9 mouse cellular contexts compared by ENCODE assay signal in the genomic region with DNA sequence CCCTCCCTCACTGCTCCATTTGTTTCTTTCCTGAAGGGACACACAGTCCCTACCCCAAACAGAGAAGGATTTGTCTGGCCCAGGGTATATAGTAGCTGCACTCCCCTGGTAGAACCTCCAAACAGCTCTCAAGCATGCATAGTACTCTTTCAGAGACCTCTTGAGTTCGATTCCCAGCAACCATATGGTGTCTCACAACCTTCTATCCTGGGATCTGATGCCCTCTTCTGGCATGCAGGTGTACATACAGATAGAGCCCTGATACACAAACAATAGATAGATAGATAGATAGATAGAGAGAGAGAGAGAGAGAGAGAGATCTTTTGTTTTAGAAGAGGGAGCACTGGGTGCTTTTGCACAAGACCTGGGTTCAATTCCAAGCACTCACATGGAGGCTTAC.
DNase-seq lines count a peak whose midpoint lies in the region; ATAC-seq and TF ChIP-seq lines count a peak whose summit lies in the region.
"Had no signal": no experiment of that assay in that cellular context is flagged by ENCODE, and none has a peak within 500 bp of the region (broad histone marks: within the 10 kb centered on the region; RNA-seq: fewer than 3 reads in every experiment).

No protein-coding gene starts in this region.

- no peak overlapping the region for H3K9ac ChIP-seq in heart, postnatal 0 days (replicated peaks; ENCODE audit: low read depth, low read length)

- no peak overlapping the region for H3K4me2 ChIP-seq in heart, postnatal 0 days (ENCODE audit: low read depth, low read length)

- H3K4me3 ChIP-seq in heart, postnatal 0 days (ENCODE audit: low read depth, low read length), result no peak overlapping the region
- H3K4me3 ChIP-seq in E14TG2a.4 (replicated peaks; ENCODE audit: low read length), result no peak overlapping the region
- no peak overlapping the region for H3K4me3 ChIP-seq in cortical plate, adult 2 months (ENCODE audit: insufficient read depth, low read length)

- no peaks in the 10 kb centered on the region for H3K27me3 ChIP-seq in heart, postnatal 0 days (ENCODE audit: control insufficient read depth, insufficient read depth, low read length)
- no peaks in the 10 kb centered on the region for H3K27me3 ChIP-seq in E14TG2a.4 (ENCODE audit: insufficient read depth, low read length)
- H3K27me3 ChIP-seq: CH12.LX had no signal

- H3K4me1 ChIP-seq in heart, postnatal 0 days (ENCODE audit: control insufficient read depth, insufficient read depth), result peaks cover 19% of the 10 kb centered on the region
- H3K4me1 ChIP-seq in E14TG2a.4 (replicated peaks; ENCODE audit: low read depth, low read length), result peaks cover 99% of the 10 kb centered on the region
- peaks cover 27% of the 10 kb centered on the region for H3K4me1 ChIP-seq in cortical plate, adult 2 months (ENCODE audit: control insufficient read depth, insufficient read depth, low read length)

- WGBS in heart, postnatal 0 days, result 96% methylated on average over 1 of the region's 1 CpGs

- TF ChIP-seq CTCF in heart, postnatal 0 days (IDR thresholded peaks at IDR 0.05; ENCODE audit: low read depth), result no peak
- TF ChIP-seq CTCF in E14TG2a.4 (conservative IDR thresholded peaks at IDR 0.05; ENCODE audit: low read length), result peak; percentile 12; the same call in 1 of the 2 replicates
- TF ChIP-seq CTCF in cortical plate, adult 2 months (IDR thresholded peaks at IDR 0.05; ENCODE audit: extremely low read depth, insufficient read depth, low read length), result no peak

- peak; percentile 3 for DNase-seq in heart, postnatal 0 days (ENCODE audit: low spot score)
- no peak for DNase-seq in heart, adult 18-20 months
- peak; percentile 37 for DNase-seq in induced T-regulatory cell, adult 2 months (ENCODE audit: low read depth)
- DNase-seq in left cerebral cortex, adult 18-20 months (ENCODE audit: low spot score in 2 of 2), result no peak
- DNase-seq in cerebellum, postnatal 4 days (ENCODE audit: low spot score in 2 of 2), result no peak
- no peak for DNase-seq in layer of hippocampus, postnatal 25 days (ENCODE audit: extremely low spot score in 1 of 2, low spot score in 1 of 2)

- no peak for TF ChIP-seq EP300 in heart, postnatal 0 days (IDR thresholded peaks at IDR 0.05; ENCODE audit: low read depth)

- no peak for ATAC-seq in heart, postnatal 0 days (ENCODE audit: insufficient read depth, low read depth)

- H3K9me3 ChIP-seq in heart, postnatal 0 days (replicated peaks; ENCODE audit: control insufficient read depth, low read length), result no peaks in the 10 kb centered on the region
- H3K9me3 ChIP-seq in E14TG2a.4 (ENCODE audit: low read length), result no peaks in the 10 kb centered on the region

- H3K36me3 ChIP-seq in heart, postnatal 0 days (replicated peaks; ENCODE audit: control insufficient read depth, insufficient read depth, low read length), result no peaks in the 10 kb centered on the region
- no peaks in the 10 kb centered on the region for H3K36me3 ChIP-seq in E14TG2a.4 (ENCODE audit: insufficient read depth, low read length)

- no peak overlapping the region for H3K27ac ChIP-seq in heart, postnatal 0 days (ENCODE audit: low read depth)
- H3K27ac ChIP-seq in cortical plate, adult 2 months (ENCODE audit: insufficient read depth, low read length), result peak overlapping the region; percentile 10; the same call in 1 of the 2 replicates

- no peak for TF ChIP-seq POLR2A in cortical plate, adult 2 months (IDR thresholded peaks at IDR 0.05; ENCODE audit: extremely low read depth, insufficient read depth, low read length)

Comparison
In these comparisons a context has a peak if more than half of its experiments do, and no peak if none do; other contexts are left out.
1. DNase-seq: peak in heart, postnatal 0 days (single experiment) and induced T-regulatory cell, adult 2 months (single experiment); none in heart, adult 18-20 months (0 of 2), left cerebral cortex, adult 18-20 months (0 of 2), cerebellum, postnatal 4 days (0 of 2) and layer of hippocampus, postnatal 25 days (0 of 2).